Mouse (Mus musculus): ENCODE results near the gene Glis3. TPM values are rescaled to one million over a fixed set of nuclear protein-coding genes. Genes with fewer than 3 reads are reported as not detected.

The Glis3 gene
- total RNA-seq, 2 experiments from 2014 or later: 1.2 to 1.3 TPM

- intact Hi-C loops (cut with DNase I): no loop called here
Measured at GRCm38 (mm10) chr19:28550611-28551010, 129.3 kb downstream of the Glis3 start.

DNA sequence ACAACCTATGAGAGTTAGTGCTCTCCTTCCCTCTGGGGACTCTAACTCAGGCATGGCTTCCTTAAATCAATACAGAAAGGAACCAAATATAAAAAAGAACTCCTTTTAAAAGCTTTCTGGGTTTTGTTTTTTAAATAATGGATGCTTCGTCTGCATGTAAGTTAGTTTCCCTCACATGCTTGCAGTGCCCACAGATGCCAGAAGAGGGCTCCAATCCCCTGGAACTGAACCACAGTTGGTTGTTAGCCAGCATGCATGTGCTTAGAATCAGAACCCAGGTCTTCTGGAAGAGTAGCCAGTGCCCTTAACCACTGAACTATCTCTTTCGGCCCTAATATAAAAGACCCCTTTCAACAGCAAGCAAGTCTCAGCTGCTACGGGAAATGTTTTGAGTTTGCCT, 132.9 kb downstream of the Glis3 start:
- intact Hi-C loops (cut with DNase I): no loop called here

More at GRCm38 (mm10) chr19:28550611-28551010, 129.3 kb downstream of the Glis3 start:
- no peak for DNase-seq

GRCm38 (mm10) chr19:28545493-28545892, 134.4 kb downstream of the Glis3 start:
- intact Hi-C loops (cut with DNase I): no loop called here
- DNase-seq: no peak

More for the DNA sequence above, 132.9 kb downstream of the Glis3 start:
- DNase-seq: peak in 1 of 2 experiments; percentile 11

DNA sequence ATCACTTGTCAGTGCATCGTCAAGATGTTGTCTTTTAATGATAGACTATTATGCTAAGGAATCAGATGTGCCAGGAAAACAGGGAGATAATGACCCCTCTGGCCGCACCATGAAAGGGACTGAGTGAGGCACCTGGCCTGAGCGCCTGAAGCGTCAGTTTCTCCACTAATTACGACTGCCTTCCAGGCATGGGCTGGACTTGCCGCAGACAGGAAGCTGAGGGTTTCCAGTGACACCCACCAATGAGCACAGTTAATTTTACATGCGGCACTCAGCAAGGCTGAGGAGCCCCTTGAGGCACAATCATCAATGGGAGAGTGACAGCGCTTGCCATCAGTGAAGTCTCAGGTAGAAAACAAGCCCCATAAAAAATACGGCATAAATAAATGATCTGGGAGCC, 141.1 kb downstream of the Glis3 start:
- intact Hi-C loops (cut with DNase I): loop anchor here (10.0 kb wide), 1 partner anchor 374 kb away; no protein-coding TSS in a partner anchor

DNA sequence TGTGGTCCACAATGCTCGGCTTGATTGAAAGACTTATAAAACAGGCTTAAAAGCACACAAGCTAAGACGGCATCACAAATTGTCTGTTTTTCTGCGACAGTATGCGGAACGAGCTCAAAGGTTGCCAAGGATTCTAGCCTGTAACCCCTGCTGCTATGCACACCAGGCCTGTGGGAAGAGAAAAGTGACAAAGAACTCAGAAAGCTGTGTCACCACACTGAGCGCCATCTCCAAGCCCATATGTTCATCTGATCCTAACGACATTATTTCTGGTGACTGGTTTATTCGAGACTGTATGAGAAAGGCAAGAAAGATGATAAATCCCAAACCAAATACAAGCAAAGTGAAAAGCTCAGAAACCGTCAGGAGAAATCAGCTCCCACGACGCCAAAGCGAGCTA, 144.9 kb downstream of the Glis3 start:
- no peak for DNase-seq
- intact Hi-C loops (cut with DNase I): loop anchor here (10.0 kb wide), 1 partner anchor 370 kb away; no protein-coding TSS in a partner anchor

More for the DNA sequence above, 141.1 kb downstream of the Glis3 start:
- no peak for DNase-seq

- DNase-seq: no peak
- intact Hi-C loops (cut with DNase I): loop anchor here (10.0 kb wide), 1 partner anchor 369 kb away; no protein-coding TSS in a partner anchor
Measured at GRCm38 (mm10) chr19:28533576-28533975, 146.3 kb downstream of the Glis3 start.

GRCm38 (mm10) chr19:28531750-28532149, 148.1 kb downstream of the Glis3 start:
- DNase-seq: no peak

DNA sequence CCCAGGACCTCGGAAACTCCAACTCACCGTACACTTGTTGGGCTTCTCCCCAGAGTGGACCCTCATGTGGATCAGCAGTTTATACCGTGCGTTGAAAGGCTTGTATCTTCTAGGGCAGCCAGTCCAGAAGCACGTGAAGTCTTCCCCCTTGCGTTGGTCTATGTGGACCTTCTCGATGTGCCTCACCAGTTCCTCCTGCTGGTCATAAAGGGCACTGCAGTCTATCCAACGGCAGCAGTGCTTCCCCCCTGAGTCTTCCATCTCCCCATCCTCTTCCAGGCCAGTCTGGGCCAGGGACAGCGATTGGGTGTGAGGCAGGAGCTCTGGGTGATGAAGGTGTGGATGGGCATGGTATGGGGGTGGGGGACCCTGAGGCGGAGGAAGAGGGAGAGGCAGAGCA, 149.0 kb downstream of the Glis3 start:
- intact Hi-C loops (cut with DNase I): loop anchor here (10.0 kb wide), 1 partner anchor 366 kb away; no protein-coding TSS in a partner anchor

More at GRCm38 (mm10) chr19:28531750-28532149, 148.1 kb downstream of the Glis3 start:
- intact Hi-C loops (cut with DNase I): loop anchor here (10.0 kb wide), 1 partner anchor 367 kb away; no protein-coding TSS in a partner anchor

GRCm38 (mm10) chr19:28529006-28529405, 150.9 kb downstream of the Glis3 start:
- no peak for DNase-seq
- intact Hi-C loops (cut with DNase I): no loop called here

More for the DNA sequence above, 149.0 kb downstream of the Glis3 start:
- peak; percentile 27 to 62 for DNase-seq

GRCm38 (mm10) chr19:28527446-28527845, 152.4 kb downstream of the Glis3 start:
- intact Hi-C loops (cut with DNase I): no loop called here
- DNase-seq: no peak

- intact Hi-C loops (cut with DNase I): no loop called here
- no peak for DNase-seq
Measured at GRCm38 (mm10) chr19:28525331-28525730, 154.5 kb downstream of the Glis3 start.

GRCm38 (mm10) chr19:28522289-28522688, 157.6 kb downstream of the Glis3 start:
- no peak for DNase-seq
- intact Hi-C loops (cut with DNase I): no loop called here

DNA sequence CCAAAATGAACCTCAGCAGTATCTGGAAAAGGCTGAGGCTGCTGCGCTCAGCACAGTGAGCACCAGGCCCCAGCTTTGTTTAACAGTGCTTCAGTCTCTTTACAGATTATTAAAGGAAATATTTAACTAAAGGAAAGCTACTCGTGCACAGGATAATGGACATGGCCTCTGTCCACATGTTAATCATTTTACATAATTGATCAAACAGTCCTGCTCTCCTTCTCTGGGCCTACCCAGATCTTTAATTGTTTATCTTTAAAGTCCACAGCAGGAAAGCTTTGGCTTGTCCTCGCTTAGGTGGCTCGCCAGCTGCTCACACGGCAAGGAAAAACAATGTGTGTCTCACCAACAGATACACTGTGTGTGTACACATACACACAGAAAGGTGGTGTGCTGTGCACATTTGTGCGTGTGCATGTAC, 159.1 kb downstream of the Glis3 start:
- intact Hi-C loops (cut with DNase I): no loop called here
- DNase-seq: no peak

- DNase-seq: no peak
- intact Hi-C loops (cut with DNase I): no loop called here
Measured at GRCm38 (mm10) chr19:28520128-28520745, 159.6 kb downstream of the Glis3 start.

DNA sequence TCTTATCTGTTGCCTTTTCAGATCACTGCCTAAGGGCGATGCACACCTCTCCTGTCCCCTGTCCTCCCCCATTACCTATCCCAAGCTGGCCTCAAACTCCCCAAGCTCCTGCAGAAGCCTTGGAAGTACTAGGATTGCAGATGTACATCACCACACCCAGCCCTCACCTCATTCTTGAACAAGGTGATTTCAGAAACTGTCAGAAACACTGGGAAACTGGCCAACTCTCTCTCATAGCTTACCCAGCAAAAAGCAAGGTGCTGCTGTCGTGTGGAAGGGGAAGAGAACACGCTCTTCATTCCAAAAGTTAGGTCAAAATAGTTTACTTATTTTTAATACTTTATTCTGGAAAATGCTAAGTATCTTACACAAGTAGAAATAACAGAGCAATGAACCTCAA, 160.6 kb downstream of the Glis3 start:
- intact Hi-C loops (cut with DNase I): no loop called here
- DNase-seq: no peak

DNA sequence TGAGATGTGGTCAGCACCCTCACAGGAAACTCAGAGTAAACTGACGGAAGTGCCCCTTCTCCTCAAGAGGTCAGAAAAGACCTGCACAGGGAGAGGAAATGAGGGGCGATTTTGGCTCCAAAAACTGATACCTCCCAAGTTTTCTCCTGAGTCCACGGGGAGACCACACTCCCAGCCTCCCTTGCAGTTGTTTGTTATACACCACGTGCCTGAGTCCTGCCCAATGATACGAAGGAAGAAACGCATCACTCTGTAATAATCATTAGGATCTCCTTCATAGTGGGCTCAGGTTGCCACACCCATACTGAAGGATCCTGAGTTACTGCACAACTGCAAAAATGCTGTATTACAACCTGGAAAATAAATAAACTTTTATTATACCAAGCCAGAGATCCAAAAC, 161.0 kb downstream of the Glis3 start:
- no peak for DNase-seq
- intact Hi-C loops (cut with DNase I): no loop called here

- intact Hi-C loops (cut with DNase I): no loop called here
- no peak for DNase-seq
Measured at GRCm38 (mm10) chr19:28518266-28518665, 161.6 kb downstream of the Glis3 start.

DNA sequence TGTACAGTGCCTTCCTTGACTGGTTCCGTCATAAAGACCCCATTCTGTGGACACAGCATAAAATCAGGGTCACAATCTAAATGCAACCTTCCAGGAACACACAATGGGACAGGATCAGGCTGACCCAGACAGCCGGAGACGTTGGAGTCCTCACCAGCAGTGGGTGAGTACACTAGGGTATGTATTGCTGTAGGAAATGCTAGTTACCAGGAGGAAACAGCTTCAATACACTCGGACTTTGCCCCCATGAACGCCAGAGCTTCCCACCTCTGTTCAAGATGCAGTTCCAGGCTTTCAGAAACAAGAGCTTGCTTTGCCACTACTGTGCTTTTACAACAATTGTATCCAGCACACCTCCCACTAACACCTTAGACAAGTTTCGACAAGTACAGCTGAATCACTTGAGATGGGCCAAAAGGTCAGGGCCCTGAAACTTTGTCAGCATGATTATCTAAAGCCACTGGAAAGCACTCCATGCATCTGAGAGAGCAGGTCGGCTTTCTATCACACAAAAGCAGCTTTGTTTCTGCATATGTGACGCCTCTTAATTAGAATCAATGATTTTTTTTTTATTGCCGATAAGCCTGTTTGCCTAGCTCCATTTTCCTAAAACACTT, 162.3 kb downstream of the Glis3 start:
- no peak for DNase-seq
- intact Hi-C loops (cut with DNase I): no loop called here

- DNase-seq: no peak
Measured at GRCm38 (mm10) chr19:28516487-28516886, 163.4 kb downstream of the Glis3 start.

DNA sequence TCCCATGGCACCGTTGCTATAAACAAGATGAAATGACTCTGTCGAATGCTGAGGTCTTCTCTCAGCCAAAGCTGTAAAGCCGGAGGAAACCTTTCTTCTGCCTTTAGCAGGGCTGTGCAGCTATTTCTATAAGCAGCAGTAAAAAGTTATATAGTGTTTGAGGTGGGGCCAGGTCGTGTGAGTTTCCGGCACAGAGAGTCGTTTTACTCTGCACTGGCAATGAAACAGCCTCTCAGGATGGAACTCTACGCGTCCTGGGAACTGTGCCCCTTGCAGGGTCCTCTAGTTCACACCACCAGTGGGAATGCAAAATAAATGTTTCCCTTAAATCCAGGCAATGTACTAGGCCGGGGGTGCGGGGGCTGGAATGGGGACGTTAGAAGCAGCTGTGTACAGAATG, 167.4 kb downstream of the Glis3 start:
- DNase-seq: no peak
- intact Hi-C loops (cut with DNase I): no loop called here

More at GRCm38 (mm10) chr19:28516487-28516886, 163.4 kb downstream of the Glis3 start:
- intact Hi-C loops (cut with DNase I): no loop called here

DNA sequence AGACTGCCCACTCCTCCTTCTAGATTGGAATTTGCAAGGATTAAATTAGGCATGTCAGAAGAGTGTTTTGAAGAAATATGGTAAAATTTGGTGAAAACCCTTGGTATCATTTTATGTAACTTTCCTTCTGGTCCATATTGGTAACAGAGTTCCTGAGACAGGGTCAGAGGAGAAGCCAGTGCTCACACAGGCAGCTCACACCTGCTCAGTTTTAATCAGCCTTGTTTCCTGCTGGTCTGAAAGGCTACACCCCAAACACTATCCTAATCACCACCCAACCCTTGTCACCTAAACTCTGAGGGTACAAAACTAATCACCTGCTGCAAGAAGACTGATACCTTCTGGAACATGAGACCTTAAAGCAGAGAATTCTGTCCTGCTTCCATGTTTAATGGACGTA, 168.0 kb downstream of the Glis3 start:
- no peak for DNase-seq
- intact Hi-C loops (cut with DNase I): no loop called here

DNA sequence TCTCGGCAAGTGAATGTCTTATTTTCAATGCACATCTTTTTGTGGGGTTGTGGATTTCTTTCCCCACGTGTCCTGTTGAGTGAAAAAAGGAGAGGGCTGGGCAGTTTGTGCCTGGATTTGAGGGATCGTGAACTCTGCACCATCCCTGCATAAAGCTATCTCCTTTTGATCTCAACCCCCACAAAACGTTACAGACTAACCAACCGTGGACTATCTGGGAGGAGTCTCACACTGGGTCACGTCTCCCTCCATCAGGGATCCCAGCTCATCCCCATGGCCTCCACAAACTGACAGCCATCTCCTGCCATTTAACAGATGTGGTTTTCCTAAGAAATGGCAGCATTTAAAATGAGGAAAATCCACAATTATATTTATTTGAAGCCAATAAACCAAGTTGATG, 174.5 kb downstream of the Glis3 start:
- DNase-seq: no peak
- intact Hi-C loops (cut with DNase I): no loop called here

Measured in heart, postnatal 14 days (tissue).